Comparison of ENCODE assay signal across 12 mouse cellular contexts in the genomic region with DNA sequence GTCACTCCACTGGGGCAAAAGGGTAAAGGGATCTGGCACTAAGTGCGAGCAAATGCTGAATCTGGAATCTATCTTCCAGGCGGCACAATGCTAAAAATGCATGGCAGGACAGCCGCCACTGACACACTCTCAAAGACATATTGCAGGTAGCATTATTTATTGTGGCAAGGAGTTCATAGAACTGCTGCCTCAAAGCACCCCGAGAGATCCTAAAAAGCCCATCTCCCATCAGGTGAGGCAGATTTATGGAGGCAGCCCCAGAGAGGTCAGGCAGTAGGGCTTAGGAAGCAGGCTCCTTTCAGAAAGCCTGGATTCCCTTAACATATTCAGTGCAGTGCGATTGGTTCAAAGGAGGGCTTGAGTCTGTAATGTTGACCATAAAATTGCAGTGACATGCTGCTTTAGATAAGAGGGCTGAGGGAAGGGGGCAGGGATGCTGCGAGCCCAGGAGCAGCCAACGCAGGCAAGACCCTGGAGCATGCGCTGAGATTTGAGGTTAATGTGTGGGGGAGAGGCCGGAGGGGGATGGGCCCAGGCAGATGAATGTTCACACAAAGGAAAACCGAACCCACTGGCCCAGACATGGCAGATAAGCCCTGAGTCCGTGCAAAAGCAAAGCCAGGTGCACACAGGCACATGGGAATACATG.
A peak's percentile ranks its signal among the peaks of the same experiment; 100 is the strongest.
DNase-seq lines count a peak whose midpoint lies in the region; ATAC-seq and TF ChIP-seq lines count a peak whose summit lies in the region.
"Had no signal": no experiment of that assay in that cellular context is flagged by ENCODE, and none has a peak within 500 bp of the region (broad histone marks: within the 10 kb centered on the region; RNA-seq: fewer than 3 reads in every experiment).

No protein-coding gene starts in this region.

- no peak for TF ChIP-seq EP300 in liver, postnatal 0 days (IDR thresholded peaks at IDR 0.05; ENCODE audit: low read depth)

- H3K4me1 ChIP-seq in liver, embryonic 11.5 days (replicated peaks; ENCODE audit: control insufficient read depth, insufficient read depth, low read length), result no peaks in the 10 kb centered on the region
- H3K4me1 ChIP-seq in liver, postnatal 0 days (ENCODE audit: insufficient read depth), result no peaks in the 10 kb centered on the region
- H3K4me1 ChIP-seq in forebrain, embryonic 14.5 days (ENCODE audit: control insufficient read depth, insufficient read depth, low read length), result no peaks in the 10 kb centered on the region
- peaks cover 6% of the 10 kb centered on the region for H3K4me1 ChIP-seq in limb, embryonic 14.5 days (ENCODE audit: control insufficient read depth, insufficient read depth, low read length)

- no peaks in the 10 kb centered on the region for H3K27me3 ChIP-seq in liver, embryonic 11.5 days (replicated peaks; ENCODE audit: control insufficient read depth, insufficient read depth, low read length)
- no peaks in the 10 kb centered on the region for H3K27me3 ChIP-seq in liver, postnatal 0 days (ENCODE audit: insufficient read depth, low read length)
- no peaks in the 10 kb centered on the region for H3K27me3 ChIP-seq in forebrain, embryonic 14.5 days (replicated peaks; ENCODE audit: control insufficient read depth, insufficient read depth, low read length)
- no peaks in the 10 kb centered on the region for H3K27me3 ChIP-seq in limb, embryonic 14.5 days (ENCODE audit: control insufficient read depth, insufficient read depth, low read length)

- no peak overlapping the region for H3K27ac ChIP-seq in liver, embryonic 11.5 days (ENCODE audit: low read depth, low read length)
- no peak overlapping the region for H3K27ac ChIP-seq in liver, postnatal 0 days (ENCODE audit: low read depth)
- H3K27ac ChIP-seq in forebrain, embryonic 14.5 days (ENCODE audit: low read depth, low read length), result peak overlapping the region; percentile 67; the same call in 1 of the 2 replicates
- H3K27ac ChIP-seq in limb, embryonic 14.5 days (replicated peaks; ENCODE audit: low read depth, low read length), result no peak overlapping the region

- WGBS in liver, embryonic 11.5 days, result 48% methylated on average over 11 of the region's 11 CpGs
- whole genome bisulfite sequencing in liver, postnatal 0 days (ENCODE audit: insufficient replicate concordance), result 57% methylated on average over 11 of the region's 11 CpGs
- 73% methylated on average over 11 of the region's 11 CpGs for WGBS in forebrain, embryonic 14.5 days
- WGBS in limb, embryonic 14.5 days, result 18% methylated on average over 11 of the region's 11 CpGs

- TF ChIP-seq CTCF in liver, postnatal 0 days (IDR thresholded peaks at IDR 0.05; ENCODE audit: low read depth), result no peak

- H3K4me2 ChIP-seq in liver, embryonic 11.5 days, result no peak overlapping the region
- H3K4me2 ChIP-seq in liver, postnatal 0 days (ENCODE audit: low read depth, low read length), result no peak overlapping the region
- H3K4me2 ChIP-seq in forebrain, embryonic 14.5 days (ENCODE audit: low read length), result no peak overlapping the region
- no peak overlapping the region for H3K4me2 ChIP-seq in limb, embryonic 14.5 days (replicated peaks; ENCODE audit: low read depth, low read length, severe bottlenecking)

- TF ChIP-seq POLR2A in limb, embryonic 14.5 days (IDR thresholded peaks at IDR 0.05; ENCODE audit: borderline replicate concordance, extremely low read depth, insufficient read depth, insufficient read length), result no peak

- no peak overlapping the region for H3K4me3 ChIP-seq in liver, embryonic 11.5 days (ENCODE audit: low read depth, low read length)
- no peak overlapping the region for H3K4me3 ChIP-seq in liver, postnatal 0 days (ENCODE audit: low read depth, low read length)
- no peak overlapping the region for H3K4me3 ChIP-seq in forebrain, embryonic 14.5 days (ENCODE audit: low read depth, low read length)
- no peak overlapping the region for H3K4me3 ChIP-seq in limb, embryonic 14.5 days (replicated peaks; ENCODE audit: low read length)

- no peaks in the 10 kb centered on the region for H3K36me3 ChIP-seq in liver, embryonic 11.5 days (ENCODE audit: control insufficient read depth, insufficient read depth, low read length)
- H3K36me3 ChIP-seq in liver, postnatal 0 days (replicated peaks; ENCODE audit: insufficient read depth, low read length), result no peaks in the 10 kb centered on the region
- H3K36me3 ChIP-seq in forebrain, embryonic 14.5 days (ENCODE audit: control insufficient read depth, insufficient read depth, low read length), result no peaks in the 10 kb centered on the region
- H3K36me3 ChIP-seq in limb, embryonic 14.5 days (ENCODE audit: control insufficient read depth, insufficient read depth, low read length), result no peaks in the 10 kb centered on the region
- H3K36me3 ChIP-seq: G1E had no signal

- peak; percentile 38 for DNase-seq in liver, embryonic 11.5 days (ENCODE audit: low spot score)
- DNase-seq in liver, postnatal 0 days, result no peak
- DNase-seq in forebrain, embryonic 14.5 days (ENCODE audit: low spot score), result peak; percentile 73
- DNase-seq in limb, embryonic 14.5 days (ENCODE audit: low spot score), result no peak
- peak; percentile 13 for DNase-seq in retina, postnatal 7 days (ENCODE audit: low read depth, low spot score)
- no peak for DNase-seq in urinary bladder, postnatal 25 days (ENCODE audit: low spot score)
- DNase-seq in urinary bladder, adult 2 months (ENCODE audit: low spot score), result no peak
- DNase-seq in frontal cortex, postnatal 36 days (ENCODE audit: low spot score in 2 of 2), result no peak
- DNase-seq: adrenal gland, postnatal 10 days; gastrocnemius, postnatal 25 days; lung, postnatal 14 days had no signal

- no peaks in the 10 kb centered on the region for H3K9me3 ChIP-seq in liver, embryonic 11.5 days (ENCODE audit: control insufficient read depth, low read length)
- H3K9me3 ChIP-seq in liver, postnatal 0 days (ENCODE audit: low read length), result no peaks in the 10 kb centered on the region
- no peaks in the 10 kb centered on the region for H3K9me3 ChIP-seq in forebrain, embryonic 14.5 days (replicated peaks; ENCODE audit: control insufficient read depth, low read length)
- no peaks in the 10 kb centered on the region for H3K9me3 ChIP-seq in limb, embryonic 14.5 days (ENCODE audit: control insufficient read depth, low read length)

- ATAC-seq in liver, embryonic 11.5 days (replicated peaks; ENCODE audit: low FRiP score), result 0 out of 2 replicates have a peak, but pooled peaks have one; percentile 5
- no peak for ATAC-seq in liver, postnatal 0 days
- ATAC-seq in forebrain, embryonic 14.5 days, result peak; percentile 83
- peak; percentile 44 for ATAC-seq in limb, embryonic 14.5 days (ENCODE audit: low FRiP score, low read depth)

- no peak overlapping the region for H3K9ac ChIP-seq in liver, embryonic 11.5 days (ENCODE audit: low read depth, low read length)
- H3K9ac ChIP-seq in liver, postnatal 0 days (replicated peaks), result no peak overlapping the region
- no peak overlapping the region for H3K9ac ChIP-seq in forebrain, embryonic 14.5 days (ENCODE audit: low read length)
- no peak overlapping the region for H3K9ac ChIP-seq in limb, embryonic 14.5 days (ENCODE audit: low read depth, low read length, severe bottlenecking)

Comparison
In these comparisons a context has a peak if more than half of its experiments do, and no peak if none do; other contexts are left out.
1. DNase-seq: peak in liver, embryonic 11.5 days (single experiment), forebrain, embryonic 14.5 days (single experiment) and retina, postnatal 7 days (single experiment); none in liver, postnatal 0 days (single experiment), limb, embryonic 14.5 days (single experiment), urinary bladder, postnatal 25 days (single experiment), urinary bladder, adult 2 months (single experiment) and frontal cortex, postnatal 36 days (0 of 2).